Mouse (Mus musculus) urinary bladder, adult 2 months (tissue): ENCODE results near the gene Slco3a1. TPM values are rescaled to one million over a fixed set of nuclear protein-coding genes. Genes with fewer than 3 reads are reported as not detected.
"Not testable (repeated sequence)": the region's sequence is repeated elsewhere in the genome, so short reads cannot be mapped to it uniquely, and the experiment has no call there.

Experiments
- DNase-seq: peaks from one replicate; pipeline ENCODE4 v3.0.0; 2022; ENCODE audit warnings: low spot score
- polyA plus RNA-seq: library from polyadenylated mRNA; depleted of rRNA; stranded (reverse); fragments of >200 nt; gene quantifications from 2 replicates; pipeline ENCODE4 v1.2.3, GENCODE M21; 2012

The Slco3a1 gene
- polyA plus RNA-seq, 1 experiment = 29.0 TPM

GRCm38 (mm10) chr7:74429252-74429651 lies 125.3 kb downstream of the Slco3a1 start:
- DNase-seq = no peak

- DNase-seq = no peak
Observed at GRCm38 (mm10) chr7:74427135-74427534, 127.4 kb downstream of the Slco3a1 start.

GRCm38 (mm10) chr7:74425941-74426340 lies 128.6 kb downstream of the Slco3a1 start:
- DNase-seq = no peak

- no peak for DNase-seq
Observed at GRCm38 (mm10) chr7:74423928-74424850, 130.4 kb downstream of the Slco3a1 start.

- DNase-seq = no peak
Observed at GRCm38 (mm10) chr7:74423316-74423715, 131.3 kb downstream of the Slco3a1 start.

GRCm38 (mm10) chr7:74422731-74423130 lies 131.8 kb downstream of the Slco3a1 start:
- no peak for DNase-seq

GRCm38 (mm10) chr7:74422002-74422401 lies 132.6 kb downstream of the Slco3a1 start:
- DNase-seq = no peak

GRCm38 (mm10) chr7:74421591-74421990 lies 133.0 kb downstream of the Slco3a1 start:
- DNase-seq = no peak

GRCm38 (mm10) chr7:74419706-74420105 lies 134.9 kb downstream of the Slco3a1 start:
- DNase-seq = no peak

GRCm38 (mm10) chr7:74417009-74417408 lies 137.6 kb downstream of the Slco3a1 start:
- DNase-seq = no peak

- no peak for DNase-seq
Observed at GRCm38 (mm10) chr7:74415241-74415640, 139.3 kb downstream of the Slco3a1 start.

- DNase-seq = no peak
Observed at GRCm38 (mm10) chr7:74413738-74414716, 140.6 kb downstream of the Slco3a1 start.

GRCm38 (mm10) chr7:74408601-74409323 lies 145.8 kb downstream of the Slco3a1 start:
- DNase-seq = no peak

- DNase-seq = not testable (repeated sequence)
Observed at GRCm38 (mm10) chr7:74407851-74408250, 146.7 kb downstream of the Slco3a1 start.

- no peak for DNase-seq
Observed at GRCm38 (mm10) chr7:74399729-74400128, 154.9 kb downstream of the Slco3a1 start.

GRCm38 (mm10) chr7:74399154-74399553 lies 155.4 kb downstream of the Slco3a1 start:
- no peak for DNase-seq

GRCm38 (mm10) chr7:74398326-74398725 lies 156.3 kb downstream of the Slco3a1 start:
- no peak for DNase-seq

GRCm38 (mm10) chr7:74391451-74391873 lies 163.1 kb downstream of the Slco3a1 start:
- no peak for DNase-seq

- DNase-seq = no peak
Observed at GRCm38 (mm10) chr7:74389570-74389969, 165.0 kb downstream of the Slco3a1 start.

GRCm38 (mm10) chr7:74386257-74386656 lies 168.3 kb downstream of the Slco3a1 start:
- no peak for DNase-seq

GRCm38 (mm10) chr7:74383040-74383666 lies 171.4 kb downstream of the Slco3a1 start:
- DNase-seq = no peak
